Mouse (Mus musculus) liver, adult 2 months (tissue): ENCODE results near the gene Stoml2. TPM values are rescaled to one million over a fixed set of nuclear protein-coding genes. Genes with fewer than 3 reads are reported as not detected.

Experiments
- DNase-seq: peaks from one replicate; pipeline ENCODE4 v3.0.0-alpha.2; 2011; ENCODE audit warnings: low read depth, low spot score; ENCODE audit errors: extremely low read depth
- H3K27ac ChIP-seq: fragments of 200-500 bp; replicated peaks from 2 replicates; pipeline ENCODE4 v1.5.1; 2012; ENCODE audit warnings: low read depth, mild to moderate bottlenecking, control low read depth, inconsistent platforms, low read length; ENCODE audit not compliant: insufficient read depth
- H3K27me3 ChIP-seq: fragments of 200-500 bp; 2 replicates; pipeline ENCODE4 v1.6.1; 2012; ENCODE audit warnings: mild to moderate bottlenecking, moderate library complexity, low read length, inconsistent platforms; ENCODE audit not compliant: control insufficient read depth, insufficient read depth
- H3K36me3 ChIP-seq: fragments of 200-500 bp; 2 replicates; pipeline ENCODE4 v1.6.1; 2012; ENCODE audit warnings: low read length, inconsistent platforms; ENCODE audit not compliant: control insufficient read depth, insufficient read depth
- H3K4me1 ChIP-seq: fragments of 200-500 bp; 2 replicates; pipeline ENCODE4 v1.6.1; 2011; ENCODE audit warnings: low read length; ENCODE audit not compliant: control insufficient read depth, insufficient read depth
- H3K4me3 ChIP-seq: fragments of 200-500 bp; 2 replicates; pipeline ENCODE4 v1.5.1; 2011; ENCODE audit warnings: low read depth, mild to moderate bottlenecking, control low read depth, low read length, moderate library complexity; ENCODE audit not compliant: insufficient read depth
- H3K79me2 ChIP-seq: fragments of 200-500 bp; 2 replicates; pipeline ENCODE4 v1.6.1; 2012; ENCODE audit warnings: inconsistent platforms, mild to moderate bottlenecking, low read length, moderate library complexity; ENCODE audit not compliant: control insufficient read depth, insufficient read depth
- H3K9ac ChIP-seq: fragments of 200-500 bp; 2 replicates; pipeline ENCODE4 v1.6.1; 2012; ENCODE audit warnings: low read depth, mild to moderate bottlenecking, control low read depth, inconsistent platforms, low read length
- CTCF ChIP-seq: fragments of 200-500 bp; IDR thresholded peaks from 2 replicates; pipeline ENCODE4 v1.5.1; 2011; ENCODE audit warnings: low read depth, low read length, control low read depth
- POLR2A ChIP-seq: fragments of 200-500 bp; IDR thresholded peaks from 2 replicates; pipeline ENCODE4 v1.6.1; 2011; ENCODE audit warnings: low read length, control low read depth; ENCODE audit not compliant: insufficient read depth; ENCODE audit errors: extremely low read depth
- WGBS: fragments of 180-500 bp; shearing (Covaris S2); methylation state at CpG from one replicate; pipeline ENCODE4 v1.1.7; 2018; 5-methylcytosine and 5-hydroxymethylcytosine counted together
- polyA plus RNA-seq: library from polyadenylated mRNA; depleted of rRNA; stranded (reverse); fragments of >200 nt; gene quantifications from 2 replicates; pipeline ENCODE4 v1.2.3, GENCODE M21; 2012
- total RNA-seq: library from RNA; depleted of rRNA; stranded (reverse); fragments of >200 nt; gene quantifications from 2 replicates; pipeline ENCODE4 v1.2.3, GENCODE M21; 2014

The Stoml2 gene
- total and polyA plus RNA-seq, 2 experiments, result 106 to 108 TPM

DNA sequence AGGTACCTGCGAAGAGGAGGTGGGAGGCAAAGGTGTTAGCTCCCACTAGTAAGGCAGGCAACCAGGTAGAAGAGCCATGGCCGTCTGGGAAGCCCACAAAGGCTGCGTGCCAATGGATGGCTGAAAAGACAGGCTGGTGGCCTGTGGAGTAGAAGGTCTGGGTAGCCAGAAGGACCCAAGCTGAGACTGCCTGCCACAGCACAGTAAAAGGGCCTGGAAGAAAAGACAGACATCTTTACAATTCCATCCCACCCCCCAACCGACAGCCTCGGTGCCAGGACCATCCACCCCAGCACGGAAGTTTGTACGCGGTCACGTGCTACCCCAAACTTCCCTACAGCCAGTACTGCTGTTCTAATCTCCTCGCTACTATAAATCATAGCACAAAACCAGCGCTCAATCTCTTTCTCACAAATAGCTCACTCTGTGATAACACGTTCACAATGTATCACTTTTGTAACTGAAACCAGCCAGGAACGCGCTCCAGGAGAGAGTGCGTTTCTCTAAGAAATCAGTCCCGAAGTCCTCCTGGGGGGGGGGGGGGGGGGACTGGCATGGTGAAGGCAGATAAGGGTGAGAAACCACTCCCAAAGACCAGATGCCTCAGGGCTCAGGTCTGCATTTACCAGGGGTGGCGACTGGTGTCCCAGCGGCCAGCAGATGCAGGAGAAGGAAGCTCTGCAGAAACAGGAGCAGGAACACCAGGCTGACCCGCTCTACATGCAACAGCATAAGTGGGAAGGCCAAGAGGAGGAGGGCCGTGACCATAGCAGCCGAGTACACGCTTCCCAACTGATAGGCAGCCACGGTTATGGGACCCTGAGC, 11.7 kb downstream of the Stoml2 start:
- Histone ChIP-seq H3K9ac (no peak overlapping the region), H3K4me3 (no peak overlapping the region), H3K79me2 (no peaks in the 10 kb centered on the region), H3K36me3 (peaks cover 7% of the 10 kb centered on the region; the same call in 1 of the 2 replicates), H3K27ac (no peak overlapping the region), H3K4me1 (peaks cover 6% of the 10 kb centered on the region), H3K27me3 (no peaks in the 10 kb centered on the region)
- 96% methylated on average over 23 of the region's 23 CpGs for WGBS
- TF ChIP-seq POLR2A (no peak), CTCF (no peak)
- DNase-seq, result no peak

GRCm38 (mm10) chr4:43019176-43019575, 12.3 kb downstream of the Stoml2 start:
- 90% methylated on average over 10 of the region's 10 CpGs for WGBS
- no peak overlapping the region for H3K27ac ChIP-seq
- H3K27me3 ChIP-seq, result no peaks in the 10 kb centered on the region
- H3K36me3 ChIP-seq, result peaks cover 7% of the 10 kb centered on the region; the same call in 1 of the 2 replicates
- TF ChIP-seq CTCF (no peak), POLR2A (no peak)
- DNase-seq, result no peak
- no peaks in the 10 kb centered on the region for H3K4me1 ChIP-seq
- H3K9ac ChIP-seq, result no peak overlapping the region
- no peak overlapping the region for H3K4me3 ChIP-seq
- H3K79me2 ChIP-seq, result no peaks in the 10 kb centered on the region

GRCm38 (mm10) chr4:43018156-43018555, 13.4 kb downstream of the Stoml2 start:
- Histone ChIP-seq H3K4me1 (no peaks in the 10 kb centered on the region), H3K9ac (no peak overlapping the region), H3K27me3 (no peaks in the 10 kb centered on the region), H3K79me2 (no peaks in the 10 kb centered on the region), H3K4me3 (no peak overlapping the region), H3K27ac (no peak overlapping the region), H3K36me3 (peaks cover 7% of the 10 kb centered on the region; the same call in 1 of the 2 replicates)
- no peak for DNase-seq
- no peak for TF ChIP-seq CTCF
- no peak for TF ChIP-seq POLR2A
- 64% methylated on average over 4 of the region's 4 CpGs for WGBS

DNA sequence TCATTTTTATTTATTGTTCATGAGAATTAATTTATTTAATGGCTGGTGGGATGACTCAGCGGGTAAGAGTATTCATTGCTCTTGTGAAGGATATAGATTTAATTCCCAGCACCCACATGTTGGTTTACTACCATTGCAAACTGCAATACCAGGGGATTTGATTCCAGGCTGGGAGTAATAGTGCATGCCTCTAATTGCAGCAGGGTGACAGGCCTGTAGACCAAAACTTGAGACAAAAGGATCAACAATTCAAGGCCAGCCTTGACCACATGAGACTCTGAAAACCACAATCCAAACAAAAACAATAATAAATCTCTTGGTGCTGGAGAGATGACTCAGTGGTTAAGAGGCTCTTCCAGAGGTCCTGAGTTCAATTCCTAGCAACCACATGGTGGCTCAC, 19.4 kb downstream of the Stoml2 start:
- no peaks in the 10 kb centered on the region for H3K79me2 ChIP-seq
- TF ChIP-seq CTCF, result no peak
- no peak overlapping the region for H3K27ac ChIP-seq
- no peaks in the 10 kb centered on the region for H3K36me3 ChIP-seq
- 96% methylated on average over 1 of the region's 1 CpGs for WGBS
- no peak for DNase-seq
- no peaks in the 10 kb centered on the region for H3K27me3 ChIP-seq
- peaks cover 3% of the 10 kb centered on the region; the same call in 1 of the 2 replicates for H3K4me1 ChIP-seq
- H3K4me3 ChIP-seq, result no peak overlapping the region
- H3K9ac ChIP-seq, result no peak overlapping the region

DNA sequence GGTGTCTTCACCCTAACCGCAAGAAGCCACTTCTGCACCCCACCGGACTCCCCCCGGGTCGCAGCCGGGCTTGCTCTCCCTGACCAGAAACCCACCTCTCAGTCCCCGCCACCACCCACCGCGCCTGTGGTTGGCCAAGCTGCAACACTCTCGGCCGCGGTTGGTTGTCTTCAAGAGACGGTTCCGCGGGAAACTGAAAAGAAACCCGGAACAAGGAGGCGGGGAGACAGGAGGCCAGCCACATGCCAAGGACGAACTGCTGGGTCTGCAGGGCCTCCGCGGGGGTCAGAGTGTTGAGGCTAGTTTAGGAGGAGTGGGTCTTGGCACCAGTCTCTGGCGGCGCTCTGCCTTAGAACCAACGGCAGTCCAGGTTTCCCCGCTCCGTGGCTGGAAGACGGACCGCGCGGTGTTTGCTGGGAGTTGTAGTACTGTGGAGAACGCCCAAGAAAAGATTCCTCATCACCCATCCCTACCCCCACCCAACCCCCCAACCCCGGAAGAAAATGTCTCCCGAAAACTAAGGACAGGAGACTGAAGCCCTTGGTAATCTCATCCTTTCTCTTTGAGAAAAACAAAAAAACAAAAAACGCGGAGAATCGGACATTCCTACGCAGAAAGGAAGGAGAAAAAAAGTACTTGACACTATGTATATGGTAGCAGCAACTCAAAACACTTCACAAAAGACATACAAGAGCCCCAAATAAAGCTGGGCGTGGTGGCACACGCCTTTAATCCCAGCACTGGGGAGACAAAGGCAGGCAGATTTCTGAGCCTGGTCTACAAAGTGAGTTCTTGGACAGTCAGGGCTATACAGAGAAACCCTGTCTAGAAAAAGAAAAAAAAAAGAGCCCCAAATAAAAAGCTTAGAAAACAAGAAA, 21.1 kb downstream of the Stoml2 start, which contains the start of gene Fancg:
Gene Fancg, minus strand, starts transcription at position 346 of the 878 bp plus-strand sequence.
- H3K4me3 ChIP-seq, result peak within 1 kb of the TSS; percentile 94
- WGBS, result 2% methylated on average over 37 of the region's 37 CpGs
- no peaks in the 10 kb centered on the region for H3K79me2 ChIP-seq
- TF ChIP-seq CTCF (no peak), POLR2A (no peak)
- H3K9ac ChIP-seq, result peak within 1 kb of the TSS; percentile 74
- no peak within 1 kb of the TSS for H3K27ac ChIP-seq
- H3K36me3 ChIP-seq, result no peaks in the 10 kb centered on the region
- DNase-seq, result peak; percentile 59
- peaks cover 3% of the 10 kb centered on the region; the same call in 1 of the 2 replicates for H3K4me1 ChIP-seq
- no peaks in the 10 kb centered on the region for H3K27me3 ChIP-seq
